Mouse (Mus musculus) gastrocnemius, postnatal 4 days (tissue): ENCODE data around the gene Gm3618. TPM values are rescaled to one million over a fixed set of nuclear protein-coding genes. Genes with fewer than 3 reads are reported as not detected.
A peak's percentile ranks its signal among the peaks of the same experiment; 100 is the strongest.
"Not testable (repeated sequence)": the region's sequence is repeated elsewhere in the genome, so short reads cannot be mapped to it uniquely, and the experiment has no call there.

Experiments
- DNase-seq, 2 experiments: peaks; one replicate each; pipeline ENCODE4 v3.0.0; 2021 to 2022; ENCODE audit warnings: low spot score in 2 of 2, mixed read lengths in 2 of 2
- long read RNA-seq, 2 experiments: library from polyadenylated mRNA; stranded (forward); transcript quantifications; one replicate each; pipeline ENCODE4 v2.0.0; 2021
- total RNA-seq, 2 experiments: library from RNA; stranded (reverse); gene quantifications; 2 replicates each; pipeline ENCODE4 v1.2.3; 2021

Gene Gm3618
- total RNA-seq: not detected
- long read RNA-seq, experiment 1: 0 reads
- long read RNA-seq, experiment 2: 0 reads

DNA sequence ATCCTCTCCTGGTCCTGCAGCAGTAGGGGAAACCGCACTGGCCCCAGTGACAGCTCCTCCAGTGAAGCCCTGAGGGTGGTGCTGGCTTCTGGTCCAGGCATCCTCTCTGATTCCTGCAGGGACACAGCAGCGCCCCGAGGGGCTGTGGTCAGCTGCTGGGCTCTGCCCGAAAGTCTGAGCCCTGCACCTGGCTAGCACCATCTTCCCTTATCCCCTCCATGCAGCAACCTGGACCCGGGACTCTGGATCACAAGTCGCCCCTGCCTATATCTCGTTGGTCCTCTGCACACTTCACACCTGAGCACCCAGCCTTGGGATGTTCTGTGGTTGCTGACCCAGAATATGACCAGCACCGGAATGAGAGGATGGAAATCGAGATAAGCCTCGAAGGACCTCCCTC lies at the start of gene Gm3618:
Gm3618 (minus strand) TSS at position 101 of the 400 bp plus-strand sequence.
- not testable (repeated sequence) for DNase-seq

DNA sequence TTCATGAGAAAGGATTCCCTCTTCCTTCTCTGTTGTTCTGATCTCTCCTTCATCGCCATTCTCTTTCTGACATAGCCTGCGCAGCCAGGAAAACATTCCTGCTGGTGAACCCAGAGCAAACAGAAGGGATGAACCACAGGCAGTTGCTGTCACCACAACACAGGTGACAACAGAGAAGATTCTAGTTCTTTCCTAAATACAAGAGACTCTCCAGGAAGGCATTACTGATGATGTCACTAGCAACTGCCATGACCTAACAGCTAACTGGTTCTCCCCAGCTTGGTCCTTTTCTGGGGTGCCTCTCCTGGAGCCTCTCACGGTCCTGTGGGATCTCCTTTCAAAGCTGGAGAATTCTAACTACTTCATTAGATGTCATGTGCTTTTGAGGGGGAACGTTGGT lies 46.7 kb upstream of the Gm3618 start, which contains the start of gene Gm16440:
Gm16440 (minus strand) TSS at position 101 of the 400 bp plus-strand sequence.
- DNase-seq: not testable (repeated sequence)

DNA sequence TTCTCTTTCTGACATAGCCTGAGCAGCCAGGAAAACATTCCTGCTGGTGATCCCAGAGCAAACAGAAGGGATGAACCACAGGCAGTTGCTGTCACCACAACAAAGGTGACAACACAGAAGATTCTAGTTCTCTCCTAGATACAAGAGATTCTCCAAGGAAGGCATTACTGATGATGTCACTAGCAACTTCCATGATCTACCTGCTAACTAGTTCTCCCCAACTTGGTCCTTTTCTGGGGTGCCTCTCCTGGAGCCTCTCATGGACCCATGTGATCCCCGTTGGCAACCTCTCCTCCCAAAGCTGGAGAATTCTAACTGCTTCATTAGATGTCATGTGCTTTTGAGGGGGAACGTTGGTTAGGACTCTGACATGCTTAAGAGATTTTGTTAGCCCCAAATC lies 38.7 kb downstream of the Gm3618 start, which contains the start of gene Gm21103:
Gm21103 (minus strand) TSS at position 101 of the 400 bp plus-strand sequence.
- not testable (repeated sequence) for DNase-seq

DNA sequence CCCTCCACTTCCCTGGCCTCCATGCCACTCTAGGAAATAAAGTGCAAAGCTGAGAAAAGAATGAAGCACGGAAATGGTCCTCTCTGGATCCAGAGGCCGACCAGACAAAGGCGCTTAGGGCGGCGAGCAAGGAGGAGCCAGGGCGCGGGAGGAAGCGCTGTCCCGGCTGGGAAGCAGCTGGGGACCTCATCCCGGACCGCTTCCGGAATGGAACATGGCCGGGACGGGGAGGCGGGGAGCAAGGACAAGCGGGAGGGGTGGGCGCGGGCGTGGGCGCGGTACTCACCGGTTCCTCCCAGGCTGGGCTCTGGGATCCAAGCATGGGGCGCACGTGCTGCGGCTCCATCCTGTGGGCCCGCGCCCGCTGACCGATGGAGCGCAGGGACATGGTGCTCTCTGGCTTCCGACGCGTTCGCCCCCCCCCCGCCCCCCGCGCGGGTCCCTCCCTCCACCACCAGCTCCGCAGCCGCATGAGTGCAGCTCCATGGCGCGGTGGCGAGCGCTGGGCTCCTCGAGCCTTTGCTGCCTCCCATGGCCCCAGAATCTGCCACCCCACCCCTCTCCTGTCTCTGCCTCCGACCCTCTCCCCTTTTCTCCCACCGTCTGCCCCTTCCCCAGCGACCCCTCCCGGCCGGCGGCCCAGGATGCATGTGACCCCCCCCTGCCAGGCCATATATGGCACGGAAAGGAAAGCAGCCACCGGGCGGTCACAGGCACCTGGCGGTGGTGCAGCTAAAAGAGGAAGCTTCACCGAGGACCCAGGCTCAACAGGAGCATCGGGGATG lies 56.4 kb downstream of the Gm3618 start, which contains the start of gene Gm3411:
Gm3411 (minus strand) TSS at position 320 of the 785 bp plus-strand sequence.
- peak; percentile 26 to 27 for DNase-seq

Other genes with a start within 250 kb of the Gm3618 start
- gene Gm8206, start 249.7 kb downstream of the Gm3618 start, total RNA-seq: not detected
- under 1 TPM; 0.54 to 0.70 TPM for gene Gm3468, start 235.0 kb downstream of the Gm3618 start, total RNA-seq
- gene Gm3476, start 217.9 kb downstream of the Gm3618 start, total RNA-seq: not detected
- under 1 TPM; 0.67 to 0.71 TPM for gene Gm21560, start 124.4 kb downstream of the Gm3618 start, total RNA-seq
- under 1 TPM; 0.39 to 0.44 TPM for gene Gm3411, start 56.4 kb downstream of the Gm3618 start, total RNA-seq
- gene Gm21103, start 38.8 kb downstream of the Gm3618 start, total RNA-seq: not detected
- not detected for gene Gm16440, start 46.6 kb upstream of the Gm3618 start, total RNA-seq
- under 1 TPM in 1 of 2 experiments, not detected in 1; 0.32 TPM for gene Gm3591, start 68.8 kb upstream of the Gm3618 start, total RNA-seq
- gene Gm3594, start 100.9 kb upstream of the Gm3618 start, total RNA-seq: not detected
- not detected for gene Gm8356, start 193.6 kb upstream of the Gm3618 start, total RNA-seq
- gene Gm3629, start 246.9 kb upstream of the Gm3618 start, total RNA-seq: 1 to 10 TPM; 1.5 TPM